Mouse (Mus musculus): ENCODE measurements at regions not wholly inside any gene's neighbourhood (a gene's known extent, or its start where the extent isn't known, plus 50 kb on each side); places are given as distances from the start of the nearest gene placed in this dataset.

GRCm38 (mm10) chr7:51434865-51435264 is 76.0 kb upstream of the Ano5 start:
- H3K4me3 ChIP-seq = no peak overlapping the region
- no peaks in the 10 kb centered on the region for H3K36me3 ChIP-seq (replicated peaks)
- H3K4me2 ChIP-seq = no peak overlapping the region
- no peak overlapping the region for H3K27ac ChIP-seq
- peak; percentile 66; the same call in 1 of the 2 replicates for ATAC-seq (replicated peaks)
- no peaks in the 10 kb centered on the region for H3K27me3 ChIP-seq (replicated peaks)
- no peaks in the 10 kb centered on the region for H3K9me3 ChIP-seq
- no peak overlapping the region for H3K9ac ChIP-seq
- H3K4me1 ChIP-seq = no peaks in the 10 kb centered on the region

DNA sequence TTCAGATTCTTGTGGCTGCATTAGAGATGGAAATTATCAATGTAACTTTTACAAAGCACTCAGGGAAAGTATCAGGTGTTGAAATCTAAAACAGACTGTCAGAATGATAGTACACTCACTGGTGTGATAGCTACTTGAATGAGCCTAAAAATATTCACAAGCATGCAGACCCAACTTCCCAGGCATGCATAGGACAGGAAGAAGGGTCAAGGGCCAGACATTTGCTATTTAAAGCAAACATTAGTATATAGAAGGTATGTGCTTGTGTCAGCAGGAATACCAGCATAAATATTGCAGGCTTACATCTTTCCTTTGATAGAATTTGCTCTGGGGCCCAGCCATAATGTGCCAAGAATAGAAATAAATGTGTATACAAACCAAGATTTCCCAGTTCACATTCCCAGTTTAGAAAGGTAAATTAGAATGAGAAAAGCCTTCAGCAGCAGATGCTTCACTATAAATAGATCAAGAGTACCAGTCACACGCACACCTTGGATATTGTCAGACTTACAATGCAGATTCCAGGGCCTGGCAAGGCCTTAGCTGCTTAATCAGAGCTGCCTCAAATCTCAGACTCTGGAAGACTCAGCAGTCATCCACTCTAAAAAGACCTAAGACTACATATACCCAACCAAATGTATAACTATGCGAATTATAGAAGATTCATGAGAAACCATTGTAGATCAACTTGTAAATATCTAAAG is 55.7 kb upstream of the Ano5 start:
- H3K4me1 ChIP-seq = no peaks in the 10 kb centered on the region
- WGBS = 90% methylated on average over 2 of the region's 2 CpGs
- H3K9me3 ChIP-seq = no peaks in the 10 kb centered on the region
- H3K9ac ChIP-seq = no peak overlapping the region
- H3K27me3 ChIP-seq (replicated peaks) = no peaks in the 10 kb centered on the region
- no peak for ATAC-seq (replicated peaks)
- H3K36me3 ChIP-seq (replicated peaks) = no peaks in the 10 kb centered on the region
- no peak overlapping the region for H3K27ac ChIP-seq
- H3K4me2 ChIP-seq = no peak overlapping the region
- H3K4me3 ChIP-seq = no peak overlapping the region

DNA sequence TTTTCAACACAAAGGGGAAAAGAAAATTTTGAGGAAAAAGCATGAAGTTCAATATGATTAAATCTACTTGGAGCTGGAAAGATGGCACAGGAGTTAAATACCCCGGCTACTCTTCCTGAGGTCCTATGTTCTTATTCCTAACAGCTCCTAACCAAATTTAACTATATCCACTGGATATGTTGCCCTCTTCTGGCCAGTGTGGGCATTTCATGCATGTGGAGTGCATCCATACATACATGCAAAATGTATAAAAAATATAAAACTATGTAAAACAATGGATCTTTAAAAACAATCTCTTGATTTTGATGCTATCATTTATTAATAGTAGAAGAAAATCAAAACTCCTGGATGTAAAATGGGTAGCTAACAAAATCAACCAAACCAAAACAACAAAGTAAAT is 52.1 kb upstream of the Ano5 start:
- no peaks in the 10 kb centered on the region for H3K27me3 ChIP-seq (replicated peaks)
- no peak overlapping the region for H3K4me3 ChIP-seq
- WGBS = 88% methylated on average over 1 of the region's 1 CpGs

More for the DNA sequence above, 52.1 kb upstream of the Ano5 start:
- Histone ChIP-seq H3K9ac (no peak overlapping the region), H3K9me3 (no peaks in the 10 kb centered on the region), H3K27ac (no peak overlapping the region), H3K36me3 (replicated peaks) (no peaks in the 10 kb centered on the region), H3K4me2 (no peak overlapping the region), H3K4me1 (no peaks in the 10 kb centered on the region)
- no peak for ATAC-seq (replicated peaks)
